Mouse (Mus musculus) kidney, embryonic 14.5 days (tissue): ENCODE results near the gene Polr2f. TPM values are rescaled to one million over a fixed set of nuclear protein-coding genes. Genes with fewer than 3 reads are reported as not detected.

ENCODE experiments used
- ATAC-seq: fragments of 200-750 bp; cut with Nextera tagmentation; 2 replicates; pipeline ENCODE4 v1.8.0; 2017; ENCODE audit warnings: moderate number of reproducible peaks, mild to moderate bottlenecking, moderate TSS enrichment, moderate library complexity; ENCODE audit not compliant: low FRiP score, low TSS enrichment
- H3K27ac ChIP-seq: fragments of 300-500 bp; sonication (generic); 2 replicates; pipeline ENCODE4 v1.5.1; 2014; ENCODE audit warnings: low read depth, mild to moderate bottlenecking, low read length, moderate library complexity, mixed read lengths
- H3K27me3 ChIP-seq: fragments of 300-500 bp; sonication (generic); 2 replicates; pipeline ENCODE4 v1.6.1; 2014; ENCODE audit warnings: mild to moderate bottlenecking, low read length; ENCODE audit not compliant: control insufficient read depth, insufficient read depth
- H3K36me3 ChIP-seq: fragments of 300-500 bp; sonication (generic); 2 replicates; pipeline ENCODE4 v1.6.1; 2014; ENCODE audit warnings: low read length, mixed read lengths; ENCODE audit not compliant: control insufficient read depth, insufficient read depth
- H3K4me1 ChIP-seq: fragments of 300-500 bp; sonication (generic); 2 replicates; pipeline ENCODE4 v1.6.1; 2014; ENCODE audit warnings: low read length, mixed read lengths; ENCODE audit not compliant: control insufficient read depth, insufficient read depth
- H3K4me2 ChIP-seq: fragments of 300-500 bp; sonication (generic); replicated peaks from 2 replicates; pipeline ENCODE4 v1.6.1; 2014; ENCODE audit warnings: low read depth, mild to moderate bottlenecking, low read length
- H3K4me3 ChIP-seq: fragments of 300-500 bp; sonication (generic); 2 replicates; pipeline ENCODE4 v1.5.1; 2014; ENCODE audit warnings: mild to moderate bottlenecking, low read length
- H3K9ac ChIP-seq: fragments of 300-500 bp; sonication (generic); 2 replicates; pipeline ENCODE4 v1.6.1; 2014; ENCODE audit warnings: low read depth, mild to moderate bottlenecking, low read length, moderate library complexity
- H3K9me3 ChIP-seq: fragments of 300-500 bp; sonication (generic); 2 replicates; pipeline ENCODE4 v1.6.1; 2016; ENCODE audit warnings: low read length; ENCODE audit not compliant: control insufficient read depth
- WGBS: fragments of 180-500 bp; shearing (Covaris S2); extraction: QIAGEN DNeasy Blood & Tissue Kit; methylation state at CpG from one replicate; pipeline ENCODE4 v1.1.7; 2014; 5-methylcytosine and 5-hydroxymethylcytosine counted together
- polyA plus RNA-seq: library from polyadenylated mRNA; unstranded; fragments of >200 nt; fragmentation: Nextera tagmentation; extraction: Ambion mirVana; gene quantifications from 2 replicates; pipeline ENCODE4 v1.2.1, GENCODE M21; 2014

The Polr2f gene
- polyA plus RNA-seq, 1 experiment from 2014 or later = 352 TPM

- no peak overlapping the region for H3K4me2 ChIP-seq
- H3K9me3 ChIP-seq = no peaks in the 10 kb centered on the region
- no peaks in the 10 kb centered on the region for H3K27me3 ChIP-seq
- no peak overlapping the region for H3K9ac ChIP-seq
- no peak for ATAC-seq
- no peak overlapping the region for H3K4me3 ChIP-seq
- H3K36me3 ChIP-seq = peaks cover 40% of the 10 kb centered on the region
- no peak overlapping the region for H3K27ac ChIP-seq
- H3K4me1 ChIP-seq = no peaks in the 10 kb centered on the region
- WGBS = 54% methylated on average over 6 of the region's 6 CpGs
Measured at GRCm38 (mm10) chr15:79152709-79153108, 11.9 kb downstream of the Polr2f start.

- Histone ChIP-seq H3K9ac (no peak overlapping the region), H3K27ac (no peak overlapping the region), H3K4me1 (no peaks in the 10 kb centered on the region), H3K36me3 (peaks cover 19% of the 10 kb centered on the region), H3K4me2 (no peak overlapping the region), H3K4me3 (no peak overlapping the region), H3K9me3 (no peaks in the 10 kb centered on the region), H3K27me3 (peaks cover 4% of the 10 kb centered on the region; the same call in 1 of the 2 replicates)
- no peak for ATAC-seq
- 24% methylated on average over 3 of the region's 3 CpGs for WGBS
Measured at GRCm38 (mm10) chr15:79155572-79155971, 14.8 kb downstream of the Polr2f start.

- 78% methylated on average over 7 of the region's 7 CpGs for WGBS
- Histone ChIP-seq H3K27ac (no peak overlapping the region), H3K27me3 (peaks cover 51% of the 10 kb centered on the region), H3K4me2 (no peak overlapping the region), H3K4me1 (0 out of 2 replicates have a peak, but pooled peaks cover 2% of the 10 kb centered on the region), H3K9me3 (no peaks in the 10 kb centered on the region), H3K9ac (no peak overlapping the region), H3K4me3 (no peak overlapping the region), H3K36me3 (no peaks in the 10 kb centered on the region)
- ATAC-seq = no peak
Measured at GRCm38 (mm10) chr15:79162301-79162700, 21.5 kb downstream of the Polr2f start.

GRCm38 (mm10) chr15:79162822-79163221 lies 22.0 kb downstream of the Polr2f start:
- Histone ChIP-seq H3K9ac (no peak overlapping the region), H3K27ac (no peak overlapping the region), H3K4me3 (no peak overlapping the region; the same call in 1 of the 2 replicates), H3K9me3 (no peaks in the 10 kb centered on the region), H3K27me3 (peaks cover 51% of the 10 kb centered on the region), H3K4me1 (0 out of 2 replicates have a peak, but pooled peaks cover 2% of the 10 kb centered on the region), H3K4me2 (no peak overlapping the region), H3K36me3 (no peaks in the 10 kb centered on the region)
- WGBS = 48% methylated on average over 14 of the region's 14 CpGs
- ATAC-seq = no peak

GRCm38 (mm10) chr15:79164251-79164650 lies 23.4 kb downstream of the Polr2f start:
- 0 out of 2 replicates have a peak, but pooled peaks cover 2% of the 10 kb centered on the region for H3K4me1 ChIP-seq
- no peak; the same call in 1 of the 2 replicates for ATAC-seq
- H3K4me3 ChIP-seq = no peak overlapping the region
- H3K9ac ChIP-seq = no peak overlapping the region
- H3K27me3 ChIP-seq = peaks cover 51% of the 10 kb centered on the region
- no peaks in the 10 kb centered on the region for H3K9me3 ChIP-seq
- H3K27ac ChIP-seq = no peak overlapping the region
- 5% methylated on average over 14 of the region's 15 CpGs for WGBS
- H3K36me3 ChIP-seq = no peaks in the 10 kb centered on the region
- H3K4me2 ChIP-seq = no peak overlapping the region

GRCm38 (mm10) chr15:79165140-79165539 lies 24.3 kb downstream of the Polr2f start, which contains the start of gene Sox10:
TSS of gene Sox10 (minus strand) at chr15:79165240.
- H3K36me3 ChIP-seq = no peaks in the 10 kb centered on the region
- no peak within 1 kb of the TSS for H3K27ac ChIP-seq
- 58% methylated on average over 5 of the region's 5 CpGs for WGBS
- H3K9me3 ChIP-seq = no peaks in the 10 kb centered on the region
- no peak within 1 kb of the TSS for H3K4me3 ChIP-seq
- H3K27me3 ChIP-seq = peaks cover 47% of the 10 kb centered on the region
- no peak within 1 kb of the TSS for H3K9ac ChIP-seq
- 0 out of 2 replicates have a peak, but pooled peaks cover 2% of the 10 kb centered on the region for H3K4me1 ChIP-seq
- no peak within 1 kb of the TSS for H3K4me2 ChIP-seq
- ATAC-seq = no peak

- 42% methylated on average over 8 of the region's 8 CpGs for WGBS
- no peak for ATAC-seq
- peaks cover 46% of the 10 kb centered on the region for H3K27me3 ChIP-seq
Measured at GRCm38 (mm10) chr15:79166712-79167111, 25.9 kb downstream of the Polr2f start.

GRCm38 (mm10) chr15:79176905-79177304 lies 36.1 kb downstream of the Polr2f start:
- H3K9ac ChIP-seq = no peak overlapping the region
- 0 out of 2 replicates have a peak, but pooled peaks have one; percentile 22 for ATAC-seq
- H3K36me3 ChIP-seq = no peaks in the 10 kb centered on the region
- 26% methylated on average over 6 of the region's 6 CpGs for WGBS
- H3K4me3 ChIP-seq = no peak overlapping the region
- no peaks in the 10 kb centered on the region for H3K27me3 ChIP-seq
- H3K9me3 ChIP-seq = no peaks in the 10 kb centered on the region
- no peak overlapping the region for H3K27ac ChIP-seq
- H3K4me1 ChIP-seq = no peaks in the 10 kb centered on the region
- no peak overlapping the region for H3K4me2 ChIP-seq

More at GRCm38 (mm10) chr15:79166712-79167111, 25.9 kb downstream of the Polr2f start:
- Histone ChIP-seq H3K9me3 (no peaks in the 10 kb centered on the region), H3K9ac (no peak overlapping the region), H3K4me3 (no peak overlapping the region), H3K27ac (no peak overlapping the region), H3K4me1 (0 out of 2 replicates have a peak, but pooled peaks cover 2% of the 10 kb centered on the region), H3K36me3 (no peaks in the 10 kb centered on the region), H3K4me2 (no peak overlapping the region)

- no peaks in the 10 kb centered on the region for H3K27me3 ChIP-seq
- WGBS = 82% methylated on average over 10 of the region's 10 CpGs
- no peak overlapping the region for H3K9ac ChIP-seq
- no peak overlapping the region for H3K27ac ChIP-seq
- H3K4me3 ChIP-seq = no peak overlapping the region
- H3K4me2 ChIP-seq = no peak overlapping the region
- H3K36me3 ChIP-seq = no peaks in the 10 kb centered on the region
- no peaks in the 10 kb centered on the region for H3K9me3 ChIP-seq
- no peaks in the 10 kb centered on the region for H3K4me1 ChIP-seq
- no peak for ATAC-seq
Measured at GRCm38 (mm10) chr15:79185213-79185612, 44.4 kb downstream of the Polr2f start.
